Mouse (Mus musculus): ENCODE measurements at regions not wholly inside any gene's neighbourhood (a gene's known extent, or its start where the extent isn't known, plus 50 kb on each side); places are given as distances from the start of the nearest gene placed in this dataset.

DNA sequence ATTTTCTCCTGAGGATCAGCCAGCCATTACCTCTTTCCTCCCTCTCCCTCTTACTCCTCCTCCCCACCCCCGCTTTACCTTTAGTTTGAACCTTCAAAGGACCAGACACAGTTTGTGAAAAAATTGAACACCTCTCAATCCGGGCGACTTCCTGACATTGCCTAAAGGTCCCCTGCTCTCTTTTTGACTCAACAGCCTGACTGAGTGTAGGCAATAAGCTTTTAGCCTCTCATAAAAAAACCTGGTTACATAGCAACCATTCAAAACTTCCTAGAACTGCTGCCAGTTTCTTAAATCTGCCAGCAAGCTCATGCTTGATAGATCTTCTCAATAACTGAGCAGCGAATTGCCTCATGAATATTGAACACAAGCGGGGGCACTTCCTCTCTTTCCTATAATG lies 71.7 kb downstream of the Zfp945 start:
- no peaks in the 10 kb centered on the region for H3K27me3 ChIP-seq (ENCODE audit: insufficient read depth, low read length)
- H3K4me3 ChIP-seq (ENCODE audit: low read depth, low read length): no peak overlapping the region
- no peak overlapping the region for H3K27ac ChIP-seq (ENCODE audit: low read depth)
- no peak overlapping the region for H3K9ac ChIP-seq
- no peak overlapping the region for H3K4me2 ChIP-seq
- H3K36me3 ChIP-seq (ENCODE audit: insufficient read depth): no peaks in the 10 kb centered on the region
- no peak for TF ChIP-seq CTCF (IDR thresholded peaks at IDR 0.05; ENCODE audit: low read depth)
- ATAC-seq (ENCODE audit: insufficient read depth) (no peak), DNase-seq (no peak)
- 79% methylated on average over 5 of the region's 5 CpGs for WGBS
- H3K4me1 ChIP-seq (ENCODE audit: insufficient read depth): no peaks in the 10 kb centered on the region
- H3K9me3 ChIP-seq (ENCODE audit: low read depth, low read length): no peaks in the 10 kb centered on the region; the same call in 1 of the 2 replicates

DNA sequence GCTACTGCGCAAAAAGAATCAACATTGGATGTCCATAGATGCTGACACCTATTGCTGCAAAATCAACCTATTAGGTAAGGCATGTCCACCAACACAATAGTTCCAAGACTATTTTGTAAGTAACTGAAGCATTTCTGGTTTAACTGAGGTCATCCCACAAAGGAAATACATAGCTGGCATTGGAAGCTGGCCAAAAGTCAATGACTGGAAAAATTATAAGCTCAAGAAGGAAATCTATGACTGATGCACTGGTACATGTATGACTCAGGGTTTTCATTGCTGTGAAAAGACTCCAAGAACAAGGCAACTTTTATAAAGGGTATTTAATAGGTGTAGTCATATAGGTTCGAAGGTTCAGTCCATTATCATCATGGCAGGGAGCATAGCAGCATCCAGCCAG lies 82.5 kb downstream of the Zfp945 start:
- Histone ChIP-seq H3K4me3 (ENCODE audit: low read depth, low read length) (no peak overlapping the region), H3K9ac (no peak overlapping the region), H3K4me2 (no peak overlapping the region), H3K4me1 (ENCODE audit: insufficient read depth) (no peaks in the 10 kb centered on the region), H3K9me3 (ENCODE audit: low read depth, low read length) (peaks cover 22% of the 10 kb centered on the region; the same call in 1 of the 2 replicates), H3K36me3 (ENCODE audit: insufficient read depth) (0 out of 2 replicates have a peak, but pooled peaks cover 3% of the 10 kb centered on the region), H3K27me3 (ENCODE audit: insufficient read depth, low read length) (no peaks in the 10 kb centered on the region), H3K27ac (ENCODE audit: low read depth) (no peak overlapping the region)
- 95% methylated on average over 2 of the region's 2 CpGs for WGBS
- TF ChIP-seq CTCF (IDR thresholded peaks at IDR 0.05; ENCODE audit: low read depth): no peak
- no peak for ATAC-seq (ENCODE audit: insufficient read depth)
- peak; percentile 6 for DNase-seq

- Histone ChIP-seq H3K4me2 (no peak overlapping the region), H3K4me3 (ENCODE audit: low read depth, low read length) (no peak overlapping the region), H3K36me3 (ENCODE audit: insufficient read depth) (no peaks in the 10 kb centered on the region), H3K27me3 (ENCODE audit: insufficient read depth, low read length) (no peaks in the 10 kb centered on the region), H3K9ac (no peak overlapping the region), H3K27ac (ENCODE audit: low read depth) (no peak overlapping the region), H3K9me3 (ENCODE audit: low read depth, low read length) (no peaks in the 10 kb centered on the region), H3K4me1 (ENCODE audit: insufficient read depth) (no peaks in the 10 kb centered on the region)
- TF ChIP-seq CTCF (IDR thresholded peaks at IDR 0.05; ENCODE audit: low read depth): no peak
- DNase-seq: no peak
- ATAC-seq (ENCODE audit: insufficient read depth): no peak
- 54% methylated on average over 7 of the region's 7 CpGs for WGBS
These were observed 121.2 kb downstream of the Zfp945 start for GRCm38 (mm10) chr17:22745736-22746135.

- H3K4me3 ChIP-seq (ENCODE audit: low read depth, low read length): peak overlapping the region; percentile 60
- H3K9me3 ChIP-seq (ENCODE audit: low read depth, low read length): no peaks in the 10 kb centered on the region
- H3K9ac ChIP-seq: peak overlapping the region; percentile 68
- no peaks in the 10 kb centered on the region for H3K4me1 ChIP-seq (ENCODE audit: insufficient read depth)
- no peaks in the 10 kb centered on the region for H3K36me3 ChIP-seq (ENCODE audit: insufficient read depth)
- DNase-seq (peak; percentile 79), ATAC-seq (ENCODE audit: insufficient read depth) (peak; percentile 96)
- peak overlapping the region; percentile 69 for H3K4me2 ChIP-seq
- no peaks in the 10 kb centered on the region for H3K27me3 ChIP-seq (ENCODE audit: insufficient read depth, low read length)
- peak overlapping the region; percentile 84 for H3K27ac ChIP-seq (ENCODE audit: low read depth)
- no peak for TF ChIP-seq CTCF (IDR thresholded peaks at IDR 0.05; ENCODE audit: low read depth)
- WGBS: 0% methylated on average over 25 of the region's 25 CpGs
These were observed 127.3 kb downstream of the Zfp945 start for GRCm38 (mm10) chr17:22739581-22740178.

DNA sequence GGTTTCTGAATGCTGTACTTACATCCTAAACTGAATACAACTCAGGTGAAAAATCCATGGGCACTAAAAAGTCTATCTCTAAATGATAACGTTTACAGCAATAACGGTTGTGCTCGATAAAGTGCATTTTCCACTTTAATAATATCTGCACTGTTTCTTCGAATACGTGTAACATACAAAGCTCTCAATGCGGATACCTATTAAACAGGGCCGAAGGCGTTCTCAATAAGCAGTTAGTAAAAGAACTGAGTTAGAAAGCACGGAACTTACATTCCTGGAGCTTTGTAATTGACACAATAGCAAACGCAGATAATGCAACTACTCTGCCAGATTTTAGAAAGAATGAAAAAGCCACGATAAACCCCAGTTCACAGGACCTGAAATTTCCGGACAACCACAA lies 127.8 kb downstream of the Zfp945 start:
- Histone ChIP-seq H3K4me1 (ENCODE audit: insufficient read depth) (no peaks in the 10 kb centered on the region), H3K27ac (ENCODE audit: low read depth) (peak overlapping the region; percentile 84), H3K36me3 (ENCODE audit: insufficient read depth) (no peaks in the 10 kb centered on the region), H3K4me3 (ENCODE audit: low read depth, low read length) (peak overlapping the region; percentile 60), H3K9me3 (ENCODE audit: low read depth, low read length) (no peaks in the 10 kb centered on the region), H3K27me3 (ENCODE audit: insufficient read depth, low read length) (no peaks in the 10 kb centered on the region), H3K4me2 (peak overlapping the region; percentile 69), H3K9ac (peak overlapping the region; percentile 68)
- no peak for TF ChIP-seq CTCF (IDR thresholded peaks at IDR 0.05; ENCODE audit: low read depth)
- WGBS: 8% methylated on average over 12 of the region's 12 CpGs
- ATAC-seq (ENCODE audit: insufficient read depth): 0 out of 2 replicates have a peak, but pooled peaks have one; percentile 2
- DNase-seq: no peak

DNA sequence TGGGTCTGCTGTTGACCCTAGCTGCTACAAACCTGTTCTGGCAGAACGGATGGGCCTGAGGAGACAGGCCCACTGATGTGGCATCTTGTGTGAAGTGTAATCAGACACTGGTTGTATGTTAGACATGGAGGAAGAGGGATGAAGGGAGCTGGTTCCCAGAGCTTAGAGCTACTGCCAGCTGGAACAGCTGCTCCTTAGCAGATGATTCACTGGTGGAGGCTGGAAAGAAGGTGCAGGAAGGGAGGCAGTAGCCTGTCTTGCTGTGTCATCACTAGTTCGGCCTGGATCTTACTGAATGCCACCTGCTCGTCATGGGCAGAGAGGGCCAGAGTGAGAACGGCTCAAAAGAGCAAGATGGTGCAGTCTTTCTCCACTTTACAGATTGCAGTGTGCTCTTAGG lies 130.6 kb downstream of the Zfp945 start:
- no peak overlapping the region for H3K9ac ChIP-seq
- no peak overlapping the region for H3K4me3 ChIP-seq (ENCODE audit: low read depth, low read length)
- TF ChIP-seq CTCF (IDR thresholded peaks at IDR 0.05; ENCODE audit: low read depth): no peak
- 94% methylated on average over 4 of the region's 4 CpGs for WGBS
- H3K4me1 ChIP-seq (ENCODE audit: insufficient read depth): no peaks in the 10 kb centered on the region
- no peaks in the 10 kb centered on the region for H3K9me3 ChIP-seq (ENCODE audit: low read depth, low read length)
- ATAC-seq (ENCODE audit: insufficient read depth) (no peak), DNase-seq (no peak)
- no peaks in the 10 kb centered on the region for H3K36me3 ChIP-seq (ENCODE audit: insufficient read depth)
- H3K27ac ChIP-seq (ENCODE audit: low read depth): no peak overlapping the region
- no peak overlapping the region for H3K4me2 ChIP-seq
- no peaks in the 10 kb centered on the region for H3K27me3 ChIP-seq (ENCODE audit: insufficient read depth, low read length)
